Mouse (Mus musculus): ENCODE measurements around the gene Prrx1.

- no peak for TF ChIP-seq CTCF (IDR thresholded peaks at IDR 0.05; ENCODE audit: low read depth)
- no peak for TF ChIP-seq EP300 (IDR thresholded peaks at IDR 0.05; ENCODE audit: low read depth)
Observed at GRCm38 (mm10) chr1:163355626-163356156, 42.2 kb upstream of the Prrx1 start.
